Mouse (Mus musculus) liver, adult 2 months (tissue): ENCODE measurements around the gene Hmgb2.

Source experiments
- CTCF ChIP-seq: fragments of 200-500 bp; IDR thresholded peaks from 2 replicates; pipeline ENCODE4 v1.5.1; 2011; ENCODE audit warnings: low read depth, low read length, control low read depth
- POLR2A ChIP-seq: fragments of 200-500 bp; IDR thresholded peaks from 2 replicates; pipeline ENCODE4 v1.6.1; 2011; ENCODE audit warnings: low read length, control low read depth; ENCODE audit not compliant: insufficient read depth; ENCODE audit errors: extremely low read depth

DNA sequence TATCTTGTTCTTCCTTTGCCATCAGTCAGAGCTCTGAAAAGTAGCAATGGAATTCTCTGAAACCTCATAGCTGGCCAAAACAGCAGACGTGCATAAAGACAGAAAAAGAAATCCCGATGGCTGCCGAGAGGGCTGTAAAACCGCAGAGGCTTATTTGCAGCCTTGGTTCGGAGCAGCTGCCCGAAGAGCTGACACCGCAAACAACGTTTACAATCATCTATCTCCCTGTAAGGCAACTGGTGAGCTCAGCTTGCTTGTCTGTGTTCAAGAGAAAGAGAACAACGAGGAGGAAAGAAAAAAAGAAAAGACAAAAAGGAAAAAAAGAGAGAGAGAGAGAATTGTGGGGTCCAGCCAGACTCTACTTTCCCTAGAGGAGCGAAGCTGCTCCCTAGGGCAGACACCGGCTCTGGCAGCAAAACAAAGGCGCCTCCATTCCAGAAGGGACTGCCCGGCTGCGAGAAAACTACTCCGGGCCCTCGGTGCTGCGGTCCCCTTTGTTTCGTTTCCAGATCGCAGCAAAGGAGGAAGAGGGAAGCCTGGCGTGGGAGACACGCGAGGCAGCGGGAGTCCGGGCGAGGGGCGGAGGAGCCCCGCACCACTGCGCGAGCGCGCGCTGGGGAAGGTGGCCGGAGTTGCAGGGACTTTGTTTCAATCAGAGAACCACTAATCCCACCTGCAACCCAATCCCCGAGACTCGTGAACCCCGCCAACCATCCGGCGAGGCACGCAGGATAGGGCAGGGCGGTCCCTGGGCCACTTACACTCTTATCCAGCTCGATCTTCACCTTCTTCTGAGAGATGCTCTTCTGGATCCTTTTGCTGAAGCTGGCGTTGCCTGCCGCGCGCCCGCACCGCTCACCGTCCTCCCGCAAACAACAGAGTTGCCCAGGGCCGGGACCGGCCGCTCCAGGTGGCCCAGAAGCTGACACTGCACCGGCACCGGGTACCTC lies 24.9 kb upstream of the Hmgb2 start:
- TF ChIP-seq POLR2A (no peak), CTCF (no peak)
